Mouse (Mus musculus): ENCODE data around the gene Pik3ip1. TPM values are rescaled to one million over a fixed set of nuclear protein-coding genes. Genes with fewer than 3 reads are reported as not detected.

Gene Pik3ip1
- polyA plus RNA-seq, 2 experiments, result 13.2 to 13.6 TPM

DNA sequence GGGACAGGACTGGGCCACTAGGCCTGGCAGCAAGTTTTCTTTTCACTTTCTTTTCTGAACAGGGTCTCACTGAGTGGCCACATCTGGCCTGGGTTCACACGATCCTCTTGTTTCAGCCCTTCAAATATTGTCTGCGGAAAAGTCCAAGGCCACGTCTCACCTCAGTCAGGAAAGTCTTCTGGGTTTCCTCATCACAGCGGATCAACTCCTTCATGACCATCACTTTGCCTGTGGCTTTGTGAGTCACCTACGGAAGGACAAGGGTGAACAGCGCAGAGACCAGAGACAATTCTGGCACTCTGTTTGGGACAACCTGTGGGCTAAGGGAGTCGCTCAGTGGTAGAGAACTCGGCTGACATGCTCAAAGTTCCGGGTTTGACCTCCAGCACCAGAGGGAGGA is 21.9 kb downstream of the Pik3ip1 start:
- Histone ChIP-seq H3K27ac (replicated peaks; ENCODE audit: low read depth, low read length) (no peak overlapping the region), H3K9me3 (ENCODE audit: control insufficient read depth, low read length) (no peaks in the 10 kb centered on the region), H3K4me3 (replicated peaks; ENCODE audit: low read length) (no peak overlapping the region), H3K4me1 (ENCODE audit: control insufficient read depth, insufficient read depth, low read length) (0 out of 2 replicates have a peak, but pooled peaks cover 7% of the 10 kb centered on the region), H3K36me3 (ENCODE audit: control insufficient read depth, insufficient read depth, low read length) (peaks cover 75% of the 10 kb centered on the region), H3K9ac (ENCODE audit: low read depth, low read length, severe bottlenecking) (no peak overlapping the region), H3K27me3 (ENCODE audit: control insufficient read depth, insufficient read depth, low read length) (no peaks in the 10 kb centered on the region), H3K4me2 (replicated peaks; ENCODE audit: low read depth, low read length, severe bottlenecking) (no peak overlapping the region)
- ATAC-seq (ENCODE audit: low FRiP score, low read depth), result no peak
- WGBS, result 93% methylated on average over 9 of the region's 9 CpGs
- DNase-seq (ENCODE audit: low spot score), result no peak
- no peak for TF ChIP-seq POLR2A (IDR thresholded peaks at IDR 0.05; ENCODE audit: borderline replicate concordance, extremely low read depth, insufficient read depth, insufficient read length)

GRCm38 (mm10) chr11:3352990-3353585 is 22.9 kb downstream of the Pik3ip1 start:
- no peak for TF ChIP-seq POLR2A (IDR thresholded peaks at IDR 0.05; ENCODE audit: borderline replicate concordance, extremely low read depth, insufficient read depth, insufficient read length)
- ATAC-seq (ENCODE audit: low FRiP score, low read depth), result no peak
- no peak for DNase-seq (ENCODE audit: low spot score)
- H3K27me3 ChIP-seq (ENCODE audit: control insufficient read depth, insufficient read depth, low read length), result no peaks in the 10 kb centered on the region
- H3K4me1 ChIP-seq (ENCODE audit: control insufficient read depth, insufficient read depth, low read length), result 0 out of 2 replicates have a peak, but pooled peaks cover 7% of the 10 kb centered on the region
- WGBS, result 57% methylated on average over 18 of the region's 18 CpGs
- H3K4me3 ChIP-seq (replicated peaks; ENCODE audit: low read length), result no peak overlapping the region
- no peak overlapping the region for H3K27ac ChIP-seq (replicated peaks; ENCODE audit: low read depth, low read length)
- H3K36me3 ChIP-seq (ENCODE audit: control insufficient read depth, insufficient read depth, low read length), result peaks cover 71% of the 10 kb centered on the region
- H3K4me2 ChIP-seq (replicated peaks; ENCODE audit: low read depth, low read length, severe bottlenecking), result no peak overlapping the region
- no peaks in the 10 kb centered on the region for H3K9me3 ChIP-seq (ENCODE audit: control insufficient read depth, low read length)
- H3K9ac ChIP-seq (ENCODE audit: low read depth, low read length, severe bottlenecking), result no peak overlapping the region

DNA sequence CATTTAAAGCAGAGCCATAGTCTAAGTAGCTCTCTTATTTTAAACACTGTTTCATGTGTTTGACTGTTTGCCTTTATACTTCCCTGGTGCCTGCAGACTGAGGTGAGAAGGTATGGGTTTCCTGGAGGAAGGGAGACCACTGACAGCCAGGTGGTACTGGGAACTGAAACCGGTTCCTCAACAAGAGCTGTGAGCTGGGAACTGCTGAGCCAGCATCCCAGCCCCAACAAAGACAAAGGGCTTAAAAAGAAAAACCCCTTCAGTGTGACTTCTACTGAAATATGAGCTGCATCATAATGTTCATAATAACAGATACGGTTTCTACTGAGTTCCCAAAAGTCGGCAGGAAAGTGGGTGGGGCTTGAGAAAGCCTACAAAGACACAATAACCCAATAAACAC is 32.7 kb downstream of the Pik3ip1 start:
- H3K27ac ChIP-seq (replicated peaks; ENCODE audit: low read depth, low read length), result no peak overlapping the region
- no peak overlapping the region for H3K4me2 ChIP-seq (replicated peaks; ENCODE audit: low read depth, low read length, severe bottlenecking)
- ATAC-seq (ENCODE audit: low FRiP score, low read depth) (no peak), DNase-seq (ENCODE audit: low spot score) (no peak)
- H3K4me3 ChIP-seq (replicated peaks; ENCODE audit: low read length), result no peak overlapping the region
- H3K36me3 ChIP-seq (ENCODE audit: control insufficient read depth, insufficient read depth, low read length), result peaks cover 21% of the 10 kb centered on the region
- no peaks in the 10 kb centered on the region; the same call in 1 of the 2 replicates for H3K9me3 ChIP-seq (ENCODE audit: control insufficient read depth, low read length)
- 57% methylated on average over 3 of the region's 3 CpGs for WGBS
- no peak overlapping the region for H3K9ac ChIP-seq (ENCODE audit: low read depth, low read length, severe bottlenecking)
- no peaks in the 10 kb centered on the region for H3K27me3 ChIP-seq (ENCODE audit: control insufficient read depth, insufficient read depth, low read length)
- no peak for TF ChIP-seq POLR2A (IDR thresholded peaks at IDR 0.05; ENCODE audit: borderline replicate concordance, extremely low read depth, insufficient read depth, insufficient read length)
- H3K4me1 ChIP-seq (ENCODE audit: control insufficient read depth, insufficient read depth, low read length), result no peaks in the 10 kb centered on the region

GRCm38 (mm10) chr11:3366411-3366810 is 36.2 kb downstream of the Pik3ip1 start:
- 79% methylated on average over 7 of the region's 7 CpGs for WGBS
- ATAC-seq (ENCODE audit: low FRiP score, low read depth) (no peak), DNase-seq (ENCODE audit: low spot score) (no peak)
- TF ChIP-seq POLR2A (IDR thresholded peaks at IDR 0.05; ENCODE audit: borderline replicate concordance, extremely low read depth, insufficient read depth, insufficient read length), result no peak
- no peak overlapping the region for H3K27ac ChIP-seq (replicated peaks; ENCODE audit: low read depth, low read length)
- H3K27me3 ChIP-seq (ENCODE audit: control insufficient read depth, insufficient read depth, low read length), result no peaks in the 10 kb centered on the region
- no peaks in the 10 kb centered on the region; the same call in 1 of the 2 replicates for H3K36me3 ChIP-seq (ENCODE audit: control insufficient read depth, insufficient read depth, low read length)
- no peak overlapping the region for H3K4me3 ChIP-seq (replicated peaks; ENCODE audit: low read length)
- H3K9ac ChIP-seq (ENCODE audit: low read depth, low read length, severe bottlenecking), result no peak overlapping the region
- no peaks in the 10 kb centered on the region; the same call in 1 of the 2 replicates for H3K9me3 ChIP-seq (ENCODE audit: control insufficient read depth, low read length)
- H3K4me2 ChIP-seq (replicated peaks; ENCODE audit: low read depth, low read length, severe bottlenecking), result no peak overlapping the region
- H3K4me1 ChIP-seq (ENCODE audit: control insufficient read depth, insufficient read depth, low read length), result no peaks in the 10 kb centered on the region

GRCm38 (mm10) chr11:3368983-3369382 is 38.8 kb downstream of the Pik3ip1 start:
- 49% methylated on average over 7 of the region's 7 CpGs for WGBS
- H3K4me3 ChIP-seq (replicated peaks; ENCODE audit: low read length), result no peak overlapping the region
- H3K27me3 ChIP-seq (ENCODE audit: control insufficient read depth, insufficient read depth, low read length), result no peaks in the 10 kb centered on the region
- H3K9me3 ChIP-seq (ENCODE audit: control insufficient read depth, low read length), result no peaks in the 10 kb centered on the region
- H3K9ac ChIP-seq (ENCODE audit: low read depth, low read length, severe bottlenecking), result no peak overlapping the region
- DNase-seq (ENCODE audit: low spot score), result no peak
- no peak for ATAC-seq (ENCODE audit: low FRiP score, low read depth)
- H3K4me2 ChIP-seq (replicated peaks; ENCODE audit: low read depth, low read length, severe bottlenecking), result no peak overlapping the region
- TF ChIP-seq POLR2A (IDR thresholded peaks at IDR 0.05; ENCODE audit: borderline replicate concordance, extremely low read depth, insufficient read depth, insufficient read length), result no peak
- H3K27ac ChIP-seq (replicated peaks; ENCODE audit: low read depth, low read length), result no peak overlapping the region
- no peaks in the 10 kb centered on the region for H3K36me3 ChIP-seq (ENCODE audit: control insufficient read depth, insufficient read depth, low read length)
- peaks cover 13% of the 10 kb centered on the region for H3K4me1 ChIP-seq (ENCODE audit: control insufficient read depth, insufficient read depth, low read length)

Measured in limb, embryonic 14.5 days (tissue).